In genomic region chr7:91785871-91786270, GRCm38 (mm10) we compare ENCODE assay signal across 21 mouse cellular contexts.
DNase-seq lines count a peak whose midpoint lies in the region; ATAC-seq and TF ChIP-seq lines count a peak whose summit lies in the region.
"Had no signal": no experiment of that assay in that cellular context is flagged by ENCODE, and none has a peak within 500 bp of the region (broad histone marks: within the 10 kb centered on the region; RNA-seq: fewer than 3 reads in every experiment).

No protein-coding gene starts in this region.

- ATAC-seq in embryonic facial prominence, embryonic 13.5 days (ENCODE audit: insufficient number of reproducible peaks, insufficient read depth, low FRiP score, low TSS enrichment, low read depth) = no peak
- no peak for ATAC-seq in limb, embryonic 14.5 days (ENCODE audit: low FRiP score, low read depth)
- ATAC-seq: liver, embryonic 12.5 days had no signal

- H3K4me2 ChIP-seq in embryonic facial prominence, embryonic 13.5 days = no peak overlapping the region
- H3K4me2 ChIP-seq in limb, embryonic 14.5 days (replicated peaks; ENCODE audit: low read depth, low read length, severe bottlenecking) = no peak overlapping the region
- H3K4me2 ChIP-seq: hindbrain, embryonic 15.5 days; liver, embryonic 12.5 days; neural tube, embryonic 12.5 days had no signal

- no peaks in the 10 kb centered on the region for H3K9me3 ChIP-seq in embryonic facial prominence, embryonic 13.5 days
- no peaks in the 10 kb centered on the region for H3K9me3 ChIP-seq in embryonic facial prominence, embryonic 10.5 days
- H3K9me3 ChIP-seq in limb, embryonic 14.5 days (ENCODE audit: control insufficient read depth, low read length) = no peaks in the 10 kb centered on the region
- H3K9me3 ChIP-seq: hindbrain, embryonic 15.5 days; liver, embryonic 12.5 days; neural tube, embryonic 12.5 days had no signal

- H3K4me1 ChIP-seq in embryonic facial prominence, embryonic 13.5 days = peaks cover 4% of the 10 kb centered on the region; the same call in 1 of the 2 replicates
- H3K4me1 ChIP-seq in embryonic facial prominence, embryonic 10.5 days = no peaks in the 10 kb centered on the region
- 0 out of 2 replicates have a peak, but pooled peaks cover 3% of the 10 kb centered on the region for H3K4me1 ChIP-seq in limb, embryonic 14.5 days (ENCODE audit: control insufficient read depth, insufficient read depth, low read length)
- H3K4me1 ChIP-seq: hindbrain, embryonic 15.5 days; liver, embryonic 12.5 days; neural tube, embryonic 12.5 days had no signal

- H3K4me3 ChIP-seq in embryonic facial prominence, embryonic 13.5 days = no peak overlapping the region
- H3K4me3 ChIP-seq in embryonic facial prominence, embryonic 10.5 days = no peak overlapping the region
- no peak overlapping the region for H3K4me3 ChIP-seq in layer of hippocampus, adult 2 months
- H3K4me3 ChIP-seq in limb, embryonic 14.5 days (replicated peaks; ENCODE audit: low read length) = no peak overlapping the region
- H3K4me3 ChIP-seq: heart, adult 2 months; hindbrain, embryonic 15.5 days; liver, embryonic 12.5 days; neural tube, embryonic 12.5 days had no signal

- 47% methylated on average over 3 of the region's 3 CpGs for WGBS in embryonic facial prominence, embryonic 13.5 days
- 74% methylated on average over 3 of the region's 3 CpGs for WGBS in embryonic facial prominence, embryonic 10.5 days
- 51% methylated on average over 3 of the region's 3 CpGs for WGBS in limb, embryonic 14.5 days

- no peak for DNase-seq in embryonic facial prominence, embryonic 10.5 days (ENCODE audit: low spot score)
- DNase-seq in layer of hippocampus, adult 2 months (ENCODE audit: low spot score in 2 of 2) = peak in 1 of 2 experiments; percentile 26
- DNase-seq in layer of hippocampus, postnatal 14 days (ENCODE audit: low spot score in 2 of 2) = no peak
- DNase-seq in NIH3T3 (ENCODE audit: low read depth) = peak; percentile 15
- peak; percentile 13 for DNase-seq in limb, embryonic 14.5 days (ENCODE audit: low spot score)
- DNase-seq in kidney, adult 8-10 months = no peak
- DNase-seq in layer of hippocampus, postnatal 25 days (ENCODE audit: extremely low spot score in 1 of 2, low spot score in 1 of 2) = no peak
- DNase-seq: adrenal gland, postnatal 14 days; cerebellum, adult 18-20 months; gastrocnemius, postnatal 14 days; heart, adult 2 months; kidney, adult 11 months; kidney, postnatal 14 days; lung, postnatal 14 days; thymus, postnatal 14 days had no signal

- peak overlapping the region; percentile 80 for H3K27ac ChIP-seq in embryonic facial prominence, embryonic 13.5 days
- H3K27ac ChIP-seq in embryonic facial prominence, embryonic 10.5 days (replicated peaks) = no peak overlapping the region
- H3K27ac ChIP-seq in layer of hippocampus, adult 2 months = peak overlapping the region; percentile 63
- peak overlapping the region; percentile 16; the same call in 1 of the 2 replicates for H3K27ac ChIP-seq in limb, embryonic 14.5 days (replicated peaks; ENCODE audit: low read depth, low read length)
- H3K27ac ChIP-seq: heart, adult 2 months; hindbrain, embryonic 15.5 days; liver, embryonic 12.5 days; neural tube, embryonic 12.5 days; stomach, postnatal 0 days had no signal

- TF ChIP-seq CTCF in layer of hippocampus, adult 2 months (conservative IDR thresholded peaks at IDR 0.05) = no peak

- TF ChIP-seq POLR2A in limb, embryonic 14.5 days (IDR thresholded peaks at IDR 0.05; ENCODE audit: borderline replicate concordance, extremely low read depth, insufficient read depth, insufficient read length) = no peak

- no peaks in the 10 kb centered on the region for H3K27me3 ChIP-seq in embryonic facial prominence, embryonic 13.5 days
- no peaks in the 10 kb centered on the region for H3K27me3 ChIP-seq in embryonic facial prominence, embryonic 10.5 days (replicated peaks; ENCODE audit: low read depth, poor library complexity, severe bottlenecking)
- no peaks in the 10 kb centered on the region for H3K27me3 ChIP-seq in limb, embryonic 14.5 days (ENCODE audit: control insufficient read depth, insufficient read depth, low read length)
- H3K27me3 ChIP-seq: CH12.LX; hindbrain, embryonic 15.5 days; liver, embryonic 12.5 days; neural tube, embryonic 12.5 days had no signal

- no peaks in the 10 kb centered on the region for H3K36me3 ChIP-seq in embryonic facial prominence, embryonic 13.5 days
- no peaks in the 10 kb centered on the region for H3K36me3 ChIP-seq in embryonic facial prominence, embryonic 10.5 days (replicated peaks)
- no peaks in the 10 kb centered on the region for H3K36me3 ChIP-seq in limb, embryonic 14.5 days (ENCODE audit: control insufficient read depth, insufficient read depth, low read length)
- H3K36me3 ChIP-seq: hindbrain, embryonic 15.5 days; liver, embryonic 12.5 days; neural tube, embryonic 12.5 days had no signal

- H3K9ac ChIP-seq in embryonic facial prominence, embryonic 13.5 days = no peak overlapping the region
- H3K9ac ChIP-seq in limb, embryonic 14.5 days (ENCODE audit: low read depth, low read length, severe bottlenecking) = no peak overlapping the region
- H3K9ac ChIP-seq: hindbrain, embryonic 15.5 days; liver, embryonic 12.5 days; neural tube, embryonic 12.5 days had no signal

Comparison
In these comparisons a context has a peak if more than half of its experiments do, and no peak if none do; other contexts are left out.
1. DNase-seq: peak in NIH3T3 (single experiment) and limb, embryonic 14.5 days (single experiment); none in embryonic facial prominence, embryonic 10.5 days (single experiment), layer of hippocampus, postnatal 14 days (0 of 2), kidney, adult 8-10 months (0 of 2) and layer of hippocampus, postnatal 25 days (0 of 2).